Mouse (Mus musculus) induced T-regulatory cell, adult 2 months (primary cell): ENCODE results near the gene Acp1.

Experiments used
- DNase-seq: peaks from one replicate; pipeline ENCODE4 v3.0.0-alpha.2; 2012; ENCODE audit warnings: low read depth

Gene Acp1

GRCm38 (mm10) chr12:30864347-30864746 is 47.0 kb downstream of the Acp1 start:
- DNase-seq = no peak

- DNase-seq = no peak
These were observed 55.2 kb downstream of the Acp1 start for GRCm38 (mm10) chr12:30856172-30856571.

- DNase-seq = no peak
These were observed 55.8 kb downstream of the Acp1 start for GRCm38 (mm10) chr12:30855442-30856159.

GRCm38 (mm10) chr12:30851871-30852270 is 59.5 kb downstream of the Acp1 start:
- DNase-seq = no peak

GRCm38 (mm10) chr12:30850902-30851301 is 60.5 kb downstream of the Acp1 start:
- no peak for DNase-seq

GRCm38 (mm10) chr12:30848521-30848920 is 62.9 kb downstream of the Acp1 start:
- no peak for DNase-seq
